Mouse (Mus musculus) right cerebral cortex, postnatal 4 days (tissue): Measurements from ENCODE around the gene Spdef.

Source experiments
- DNase-seq: peaks from one replicate; pipeline ENCODE4 v3.0.0-alpha.2; 2022

Gene Spdef

DNA sequence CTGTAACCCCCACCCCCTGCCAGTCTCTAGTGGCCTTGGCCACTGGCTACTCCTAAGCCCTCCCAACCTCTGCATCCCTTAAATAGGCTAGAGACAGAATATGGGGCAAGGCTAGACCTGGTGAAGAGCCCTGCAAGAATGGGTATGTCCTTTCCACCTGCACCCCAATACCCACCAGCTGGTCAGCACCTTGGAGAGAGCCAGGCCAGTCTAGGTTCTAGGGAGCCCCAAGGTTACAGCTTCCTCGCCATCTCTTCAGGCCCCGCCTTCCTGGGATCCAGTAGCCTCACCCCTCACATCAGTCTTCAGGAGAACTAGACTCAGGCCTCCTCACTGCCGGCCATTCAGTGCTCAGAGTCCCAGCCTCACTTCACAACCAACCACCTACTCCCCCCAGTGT, 4.4 kb downstream of the Spdef start:
- no peak for DNase-seq

DNA sequence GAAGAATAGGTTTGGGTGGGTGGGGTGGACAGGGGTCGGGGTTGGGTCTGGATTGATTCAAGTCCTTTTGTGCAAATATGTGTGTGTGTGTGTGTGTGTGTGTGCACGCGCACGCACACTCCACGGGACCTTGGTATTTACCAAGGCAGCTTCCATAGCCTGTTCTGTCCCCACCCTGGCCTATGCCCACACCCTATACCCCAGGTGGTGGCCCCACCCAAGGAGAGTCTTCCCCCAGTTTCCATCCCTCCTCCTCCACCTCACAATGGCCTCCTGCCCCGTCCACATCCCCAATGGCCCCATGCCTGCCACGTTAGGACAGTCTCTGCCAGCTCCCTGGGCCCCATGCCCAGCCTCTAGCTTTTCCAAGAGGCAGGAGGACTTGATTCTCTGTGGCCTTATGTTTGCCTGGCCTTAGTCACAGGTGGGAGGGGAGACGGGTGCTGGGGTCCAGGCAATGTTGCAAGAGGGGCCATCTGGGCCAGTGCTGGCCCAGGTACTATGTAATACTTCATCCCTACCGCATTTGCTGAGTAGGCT, 7.6 kb downstream of the Spdef start:
- DNase-seq, result peak; percentile 60

DNA sequence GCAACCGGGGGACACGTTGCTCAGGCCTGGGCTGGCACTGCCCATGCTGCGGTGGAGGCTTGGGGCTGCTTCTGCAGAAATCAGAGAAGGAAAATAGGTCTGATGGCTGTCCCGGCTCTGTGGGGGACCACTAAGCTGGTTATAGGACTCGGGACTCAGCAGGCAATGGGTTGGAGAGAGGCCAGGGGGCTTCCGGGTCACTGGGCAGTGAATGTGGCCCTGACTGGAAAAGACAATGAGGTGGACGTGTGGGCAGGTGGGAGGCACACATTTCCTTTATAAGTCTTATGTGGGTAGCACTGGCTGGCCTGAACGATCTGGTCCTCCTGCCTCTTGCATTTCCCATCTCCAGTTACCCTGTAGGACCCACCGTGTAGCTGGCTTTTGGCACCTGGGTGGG, 8.4 kb downstream of the Spdef start:
- DNase-seq, result no peak

DNA sequence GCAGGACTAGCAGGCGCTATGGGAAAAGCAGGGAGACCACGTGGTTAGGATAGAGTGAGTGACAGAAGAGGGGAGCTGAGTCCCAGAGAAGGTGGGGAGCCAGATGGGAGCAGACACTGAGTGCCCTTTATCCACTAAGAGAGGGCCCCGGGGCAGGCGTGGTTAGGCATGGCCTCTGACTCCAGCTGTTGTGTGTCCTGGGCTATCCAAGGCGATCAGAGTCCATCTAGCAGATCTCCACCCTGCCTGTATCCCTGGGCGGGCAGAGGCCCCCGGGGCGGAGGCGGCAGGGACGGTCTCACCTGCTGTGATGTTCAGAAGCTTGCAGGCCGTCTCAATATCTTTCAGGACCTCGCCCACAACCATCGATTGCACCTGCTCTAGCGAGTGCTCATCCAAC, 9.1 kb downstream of the Spdef start:
- DNase-seq, result no peak

DNA sequence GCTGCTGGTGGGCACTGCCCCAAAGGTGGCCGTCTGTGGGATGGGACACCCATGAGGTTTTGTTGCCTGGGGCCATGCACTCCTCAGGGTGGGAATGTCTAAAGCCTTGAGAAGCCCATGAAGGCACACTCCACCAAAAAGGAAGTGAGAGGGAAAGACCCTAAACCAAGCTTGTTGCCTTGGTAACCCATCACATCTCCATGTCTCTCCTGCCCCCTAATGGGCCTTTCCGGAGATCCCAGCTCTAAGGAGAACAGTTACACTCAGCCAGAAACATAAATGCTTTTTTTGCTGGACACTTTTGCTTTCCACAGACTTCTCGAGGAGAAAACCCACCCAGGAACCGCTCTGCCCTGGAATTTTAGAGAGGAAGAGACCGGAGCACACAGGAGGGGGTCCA, 10.5 kb downstream of the Spdef start:
- DNase-seq, result peak; percentile 78

DNA sequence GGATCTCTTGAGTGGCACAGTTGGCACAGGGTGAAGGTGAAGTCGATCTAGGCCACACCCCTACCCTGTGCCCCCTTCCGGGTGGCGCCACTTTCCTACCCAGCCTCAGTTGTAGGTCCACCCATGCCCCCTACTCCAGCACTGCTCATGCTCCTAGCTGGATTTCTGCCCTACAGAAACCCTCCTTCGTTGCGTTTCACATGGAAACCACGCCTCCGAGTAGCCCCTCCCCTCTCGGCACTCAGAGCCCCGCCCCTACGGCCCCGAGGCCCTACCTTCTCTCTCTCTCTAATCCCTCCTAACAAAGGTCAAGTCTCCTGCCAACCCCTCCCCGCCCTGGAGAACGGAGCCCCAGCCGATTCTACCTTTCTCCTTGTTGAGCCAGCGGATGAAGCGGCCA, 12.0 kb downstream of the Spdef start:
- DNase-seq, result no peak

DNA sequence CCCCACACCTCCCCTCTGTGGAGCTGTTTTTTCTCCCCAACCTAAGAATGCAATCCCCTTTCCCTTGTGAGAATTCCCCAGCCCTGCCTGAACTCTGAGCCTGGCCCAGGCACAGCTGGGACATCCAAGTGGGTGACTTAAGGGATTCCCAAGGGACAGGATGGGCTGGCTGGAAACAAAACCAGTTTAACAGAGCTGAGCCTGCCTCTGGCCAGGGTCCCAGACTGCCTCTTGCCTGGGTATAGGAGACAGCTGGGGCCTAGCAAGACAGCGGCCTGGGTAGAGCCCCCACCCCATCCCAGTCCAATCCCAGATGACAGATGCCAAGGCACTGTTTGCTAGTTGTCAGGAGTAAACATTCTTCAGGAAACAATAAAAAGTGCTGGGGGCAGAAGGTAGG, 15.9 kb downstream of the Spdef start:
- no peak for DNase-seq

DNA sequence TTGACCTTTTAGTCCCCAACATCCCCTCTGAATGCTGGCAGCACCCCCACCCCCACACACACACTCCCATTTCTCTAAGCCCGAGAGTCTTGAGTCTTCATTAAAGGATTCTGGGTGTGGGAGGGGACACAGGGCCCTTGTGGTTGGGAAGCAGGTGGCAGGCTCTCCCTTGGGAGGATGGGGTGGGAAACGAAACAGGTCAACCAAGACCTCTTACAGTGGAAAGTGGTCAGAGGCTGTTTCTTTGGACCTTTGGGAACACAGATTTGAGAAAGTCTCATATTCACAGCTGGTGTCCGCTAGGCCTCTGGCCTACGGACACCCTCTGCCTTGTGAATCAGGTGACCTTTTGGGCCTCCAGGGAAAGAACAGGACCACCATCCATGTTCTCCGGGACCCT, 19.1 kb downstream of the Spdef start:
- no peak for DNase-seq

DNA sequence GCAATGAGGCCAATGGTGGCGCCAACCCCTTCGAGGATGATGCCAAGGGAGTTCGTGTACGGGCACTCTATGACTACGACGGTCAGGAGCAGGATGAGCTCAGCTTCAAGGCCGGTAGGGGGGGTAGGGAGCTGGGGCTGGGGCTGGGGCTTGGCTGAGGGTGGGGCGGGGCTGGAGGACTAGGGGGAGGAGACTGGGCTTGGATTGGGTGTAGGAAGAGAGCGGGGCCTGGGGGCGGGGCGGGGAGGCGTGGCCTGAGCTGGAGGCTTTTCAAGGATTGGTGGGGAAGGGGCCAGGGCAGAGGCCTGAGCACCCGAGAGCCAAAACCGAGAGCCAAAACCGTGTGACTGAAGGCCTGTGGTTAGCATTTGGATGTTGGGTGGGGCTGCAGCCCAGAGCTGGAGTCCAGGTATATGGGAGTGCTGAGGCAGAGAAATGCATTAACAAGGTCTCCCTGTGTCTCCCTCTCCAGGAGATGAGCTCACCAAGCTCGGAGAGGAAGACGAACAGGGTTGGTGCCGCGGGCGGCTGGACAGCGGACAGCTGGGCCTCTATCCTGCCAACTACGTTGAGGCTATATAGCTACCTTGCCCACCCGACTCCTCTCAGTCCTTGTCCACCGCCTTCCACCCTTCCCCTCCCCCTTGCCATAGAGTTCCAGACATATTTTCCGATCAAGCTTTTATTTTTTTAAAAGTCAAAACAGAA, 20.6 kb downstream of the Spdef start:
- peak; percentile 78 for DNase-seq

DNA sequence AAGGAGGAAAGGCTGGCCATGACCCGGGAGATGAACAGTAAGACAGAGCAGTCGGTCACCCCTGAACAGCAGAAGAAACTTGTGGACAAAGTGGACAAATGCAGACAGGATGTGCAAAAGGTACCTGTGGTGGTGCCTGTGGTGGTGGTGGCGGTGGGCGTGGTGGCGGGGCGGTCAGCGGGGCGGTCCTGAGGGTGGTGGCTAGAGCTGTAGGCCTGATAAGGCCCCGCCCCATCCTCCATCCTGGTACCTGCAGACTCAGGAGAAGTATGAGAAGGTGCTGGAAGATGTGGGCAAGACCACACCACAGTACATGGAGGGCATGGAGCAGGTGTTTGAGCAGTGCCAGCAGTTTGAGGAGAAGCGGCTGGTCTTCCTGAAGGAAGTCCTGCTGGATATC, 23.1 kb downstream of the Spdef start:
- no peak for DNase-seq

DNA sequence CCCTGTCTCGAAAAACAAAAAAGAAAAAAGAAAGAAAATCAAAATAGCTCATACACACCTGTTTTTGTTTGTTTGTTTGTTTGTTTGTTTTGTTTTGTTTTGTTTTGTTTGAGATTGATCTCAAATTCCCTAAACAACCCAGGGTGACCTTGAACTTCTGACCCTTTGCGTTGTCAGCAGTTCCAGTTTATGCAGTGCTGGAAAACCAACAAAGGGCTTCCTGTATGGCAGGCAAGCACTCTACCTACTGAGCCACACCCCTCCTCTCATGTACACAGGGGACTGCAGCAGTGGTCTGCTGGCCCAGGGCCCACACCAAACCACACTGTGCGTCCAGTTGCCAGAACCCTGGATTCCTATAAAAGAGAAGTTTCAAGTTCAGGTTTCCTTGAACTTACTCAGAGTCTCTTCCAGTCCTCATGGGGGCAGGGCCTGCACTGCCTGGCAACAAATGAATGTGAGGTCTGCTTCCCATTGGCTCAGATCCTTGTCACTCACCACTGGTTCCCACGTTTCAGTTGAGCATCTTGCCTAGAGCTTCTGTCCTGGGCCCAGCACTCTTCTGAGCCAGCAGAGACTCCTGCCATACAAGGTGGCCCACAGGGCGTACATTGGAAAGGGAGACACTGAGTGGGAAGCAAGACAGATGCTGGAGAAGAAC, 24.7 kb downstream of the Spdef start:
- DNase-seq, result no peak

DNA sequence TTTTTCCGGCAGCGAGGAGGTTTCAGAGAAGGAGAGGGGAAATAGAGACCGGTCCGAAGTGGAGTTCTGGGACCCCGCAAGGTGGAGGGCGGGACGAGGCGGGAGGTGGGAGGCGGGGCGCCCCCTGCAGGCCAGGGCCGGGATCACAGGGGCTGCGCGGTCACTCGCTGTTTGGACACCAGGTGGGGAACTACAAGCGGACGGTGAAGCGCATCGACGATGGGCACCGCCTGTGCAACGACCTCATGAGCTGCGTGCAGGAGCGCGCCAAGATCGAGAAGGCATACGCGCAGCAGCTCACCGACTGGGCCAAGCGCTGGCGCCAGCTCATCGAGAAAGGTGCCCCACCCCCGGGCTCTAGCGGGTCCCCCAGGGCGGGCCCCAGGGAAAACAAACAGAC, 26.2 kb downstream of the Spdef start:
- no peak for DNase-seq

DNA sequence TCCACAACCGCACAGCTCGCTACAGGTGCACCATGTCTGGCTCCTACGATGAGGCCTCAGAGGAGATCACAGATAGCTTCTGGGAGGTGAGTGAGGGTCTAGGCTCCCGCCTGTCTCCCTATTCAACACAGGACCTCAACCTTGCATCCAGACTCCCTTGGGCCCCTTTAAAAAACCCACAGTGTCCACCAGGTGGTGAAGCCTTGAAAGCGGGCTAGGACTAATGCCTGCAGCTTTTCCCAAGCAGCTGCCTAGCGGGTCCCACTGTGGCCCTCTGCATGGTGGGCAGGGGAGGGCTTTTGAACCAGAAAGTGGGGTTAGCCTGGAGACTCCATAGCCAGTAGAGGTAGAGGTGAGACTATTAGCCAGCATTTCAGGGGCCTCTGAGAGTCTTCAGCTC, 26.9 kb downstream of the Spdef start:
- no peak for DNase-seq

DNA sequence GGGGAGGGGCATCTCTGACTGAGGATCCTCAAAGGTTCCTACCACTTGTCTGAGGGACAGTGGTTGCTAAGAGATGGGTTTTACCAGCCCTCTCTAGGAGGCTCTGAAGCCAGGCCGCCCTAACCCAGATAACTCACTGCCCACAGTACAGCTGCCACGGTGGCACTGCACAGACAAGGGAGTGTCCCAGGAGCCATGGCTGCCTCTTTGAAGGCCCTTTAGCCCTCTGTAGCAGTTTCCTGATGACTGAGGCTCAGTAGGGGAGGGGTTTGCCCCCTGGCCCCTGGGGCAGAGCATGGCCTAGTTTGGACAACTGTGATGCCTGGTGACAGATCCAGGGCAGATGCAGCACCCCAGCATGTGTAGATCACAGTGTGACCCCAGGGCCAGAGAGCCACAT, 27.9 kb downstream of the Spdef start:
- DNase-seq, result no peak

DNA sequence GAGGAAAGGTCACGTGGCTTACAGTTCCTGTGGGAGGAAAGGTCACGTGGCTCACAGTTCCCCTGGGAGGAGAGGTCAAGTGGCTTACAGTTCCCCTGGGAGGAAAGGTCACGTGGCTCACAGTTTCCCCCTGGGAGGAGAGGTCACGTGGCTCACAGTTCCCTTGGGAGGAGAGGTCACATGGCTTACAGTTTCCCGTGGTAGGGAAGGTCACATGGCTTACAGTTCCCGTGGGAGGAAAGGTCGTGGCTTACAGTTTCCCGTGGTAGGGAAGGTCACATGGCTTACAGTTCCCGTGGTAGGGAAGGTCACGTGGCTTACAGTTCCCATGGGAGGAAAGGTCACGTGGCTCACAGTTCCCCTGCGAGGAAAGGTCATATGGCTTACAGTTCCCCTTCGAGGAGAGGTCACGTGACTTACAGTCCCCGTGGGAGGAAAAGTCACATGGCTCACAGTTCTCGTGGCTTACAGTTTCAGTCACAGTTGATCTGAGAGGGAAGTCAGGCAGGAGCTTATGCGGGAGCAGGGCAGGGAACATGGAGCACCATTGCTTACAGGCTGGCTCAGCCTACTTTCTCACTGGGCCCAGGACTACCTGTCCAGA, 29.0 kb downstream of the Spdef start:
- DNase-seq, result no peak

DNA sequence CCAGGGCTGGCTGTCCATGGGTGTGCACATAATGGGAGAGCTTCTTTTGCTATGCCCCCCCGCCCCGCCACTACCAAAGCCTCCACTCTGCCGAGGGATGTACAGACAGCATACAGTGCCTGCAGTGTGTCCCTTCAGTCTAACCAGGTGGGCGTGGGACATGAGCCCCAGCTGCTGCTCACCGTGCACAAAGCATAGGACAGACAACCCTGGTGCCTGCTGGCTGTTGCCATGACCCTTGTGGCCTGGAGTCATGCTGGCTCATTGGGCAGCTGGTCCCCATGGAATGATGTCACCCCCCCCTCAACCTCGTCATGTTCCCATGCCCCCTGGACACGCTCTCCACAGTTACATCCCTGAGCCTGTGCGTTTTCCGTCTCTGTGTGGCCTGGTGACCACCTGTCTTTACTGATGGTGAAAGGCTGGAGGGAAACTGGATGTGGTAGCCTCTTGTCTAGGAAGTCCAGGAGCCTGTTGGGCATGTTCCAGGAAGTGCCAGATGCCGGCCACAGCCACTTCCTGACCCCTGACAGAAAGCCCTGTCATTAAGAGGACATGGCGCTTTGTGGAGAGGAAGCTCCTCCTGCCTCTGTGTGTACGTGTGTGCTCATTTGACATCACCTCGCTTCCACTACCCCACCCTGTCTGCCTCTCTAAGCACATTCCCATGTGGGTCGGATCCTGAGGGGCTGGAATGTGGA, 37.6 kb downstream of the Spdef start:
- DNase-seq, result no peak

DNA sequence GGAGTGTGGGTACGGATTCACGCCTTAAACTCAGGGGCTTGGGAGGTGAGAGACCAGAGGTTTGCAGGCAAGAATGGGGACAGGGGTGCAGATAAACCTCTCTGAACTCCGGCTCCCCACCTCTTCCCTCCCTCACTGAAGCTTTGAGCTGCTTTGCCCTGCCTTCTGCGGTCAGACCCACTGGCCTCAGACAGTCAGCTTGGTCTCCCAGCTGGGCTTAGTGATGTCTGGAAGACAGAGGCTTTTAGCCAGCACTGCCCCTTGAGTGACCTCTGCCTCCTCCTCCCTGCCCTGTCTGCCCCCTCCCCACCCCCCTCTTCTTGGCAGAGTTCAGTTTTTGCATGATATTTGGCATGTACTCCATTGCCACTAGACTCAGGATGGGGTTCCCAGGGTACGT, 42.4 kb downstream of the Spdef start:
- DNase-seq, result no peak

DNA sequence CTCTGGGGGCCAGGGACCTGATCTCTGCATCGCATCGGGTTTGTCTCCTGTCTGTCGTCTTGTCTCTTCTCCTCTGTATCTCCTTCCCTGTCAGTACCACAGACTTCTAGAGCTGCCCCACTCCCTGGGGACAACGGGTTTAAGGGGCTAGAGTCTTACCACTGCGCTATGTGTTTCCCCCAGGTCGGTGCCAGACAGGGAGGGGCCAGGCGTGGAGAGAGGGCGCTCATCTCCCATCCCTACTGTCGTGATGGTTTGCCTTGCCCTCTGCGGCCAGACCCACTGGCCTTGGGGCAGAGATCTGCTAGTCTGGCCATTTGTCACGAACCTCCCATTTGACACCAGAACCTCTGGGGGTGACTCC, 43.2 kb downstream of the Spdef start:
- no peak for DNase-seq

DNA sequence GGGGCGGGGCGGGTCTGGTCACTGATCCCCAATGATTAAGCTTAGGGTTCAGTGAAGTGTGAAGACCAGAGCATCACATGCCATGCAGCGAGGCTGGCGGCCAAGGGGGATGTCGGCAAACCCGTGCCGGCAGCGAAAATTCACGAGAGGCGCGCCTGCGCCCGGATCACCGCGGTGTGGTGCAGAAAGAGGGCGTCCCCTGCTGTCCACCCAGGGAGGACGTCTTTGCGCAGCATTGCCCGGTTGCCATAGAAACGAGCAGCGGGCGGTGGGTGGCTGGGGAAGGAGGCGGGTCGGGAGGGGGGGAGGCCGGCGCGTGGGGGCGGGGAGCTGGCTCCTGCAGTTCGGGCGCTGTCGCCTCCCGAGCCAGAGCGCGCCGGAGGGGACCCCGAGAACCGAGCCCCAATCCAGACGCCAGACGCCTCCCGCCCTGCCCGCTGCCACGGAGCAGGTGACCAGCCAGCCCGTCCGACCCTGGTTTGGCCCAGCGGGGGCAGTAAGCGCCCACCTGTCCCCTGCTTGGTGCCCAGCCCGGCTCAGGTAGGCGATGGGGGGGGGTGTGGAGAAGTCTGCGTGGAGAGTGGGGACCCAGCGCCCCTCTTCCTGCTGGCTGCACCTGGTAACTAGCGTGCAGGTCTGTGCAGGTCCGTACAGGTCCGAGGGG, 43.7 kb downstream of the Spdef start:
- peak; percentile 83 for DNase-seq

DNA sequence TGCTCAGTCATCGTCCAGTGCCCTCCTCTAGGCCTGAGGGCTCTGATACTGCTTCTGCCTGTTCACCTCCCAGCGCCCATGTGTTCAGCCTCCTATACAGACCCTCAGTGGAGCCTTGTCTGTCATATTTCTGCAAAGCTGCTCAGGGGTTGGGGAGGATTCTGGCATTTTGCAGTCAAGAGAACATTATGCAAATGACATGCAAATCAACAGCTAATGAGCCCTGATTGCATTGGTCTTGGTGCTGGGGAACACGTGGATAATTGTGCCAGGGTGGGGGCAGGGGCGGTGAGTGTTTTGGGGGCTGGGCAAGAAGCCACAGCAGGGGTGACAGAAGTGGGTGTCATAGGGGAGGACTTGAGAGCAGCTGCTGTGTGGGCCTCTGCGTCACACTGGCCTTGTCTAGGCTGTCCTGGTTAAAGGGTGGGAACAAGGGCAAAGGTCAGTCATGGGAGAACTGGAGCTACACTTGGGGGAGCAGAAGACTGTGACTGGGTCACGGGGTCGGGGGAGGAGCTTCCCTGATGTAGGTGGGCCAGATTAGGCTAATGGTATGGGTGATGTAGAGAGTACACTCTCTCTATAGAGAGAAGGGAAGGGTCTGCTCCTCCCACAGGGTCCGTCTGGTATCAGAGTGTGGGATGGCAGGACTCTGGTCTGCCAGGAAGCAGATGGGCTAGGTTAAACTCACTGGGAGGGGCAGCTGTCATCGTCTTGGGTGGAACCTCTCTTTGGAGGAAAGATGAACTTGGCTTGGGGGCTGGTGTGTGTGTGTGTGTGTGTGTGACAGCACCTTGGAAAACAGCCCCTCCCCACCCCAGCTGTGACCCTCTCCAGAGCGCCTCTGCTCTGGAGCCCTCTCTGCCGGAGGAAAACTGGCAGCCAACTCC, 49.6 kb downstream of the Spdef start:
- peak; percentile 59 for DNase-seq

DNA sequence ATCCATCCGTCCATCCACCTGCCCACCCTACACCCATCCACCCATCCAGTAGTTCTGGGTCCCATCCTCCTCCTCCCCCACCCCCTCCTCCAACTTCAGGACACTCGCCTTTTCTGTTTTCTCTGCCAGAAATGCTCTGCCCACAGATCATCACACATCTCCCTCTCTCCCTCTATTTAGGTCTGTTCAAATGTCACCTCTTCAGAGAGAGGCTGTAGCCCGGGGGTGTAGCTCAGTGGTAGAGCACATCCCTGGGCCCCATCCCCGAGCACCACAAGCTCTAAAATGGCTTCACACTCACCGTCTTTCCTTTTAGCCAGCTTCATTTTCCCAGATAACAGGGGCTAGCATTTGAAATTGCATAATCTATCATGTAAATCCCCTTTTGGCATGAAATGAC, 51.0 kb downstream of the Spdef start:
- no peak for DNase-seq

DNA sequence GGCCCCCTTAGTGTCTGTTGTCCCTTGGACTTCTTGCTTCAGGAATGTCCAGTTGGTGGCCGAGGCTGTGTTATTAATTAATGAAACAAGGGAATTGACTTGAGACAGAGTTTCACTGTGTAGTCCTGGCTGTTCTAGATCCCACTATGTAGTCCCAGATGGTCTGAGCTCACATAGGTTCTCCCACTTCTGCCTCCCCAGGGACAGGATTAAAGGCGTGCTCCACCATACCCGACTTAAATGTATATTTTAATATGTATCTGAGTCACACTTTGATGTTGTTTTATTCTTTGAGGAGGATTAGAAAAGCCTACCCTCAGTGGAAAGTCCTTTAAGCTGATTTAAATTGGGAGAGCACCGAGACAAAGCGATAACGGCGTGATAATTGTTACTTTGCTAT, 52.5 kb downstream of the Spdef start:
- DNase-seq, result no peak
